Mouse (Mus musculus) skeletal muscle tissue, postnatal 0 days (tissue): ENCODE results near the gene Defb13. TPM values are rescaled to one million over a fixed set of nuclear protein-coding genes. Genes with fewer than 3 reads are reported as not detected.

Experiments
- polyA plus RNA-seq: library from polyadenylated mRNA; unstranded; fragments of >200 nt; fragmentation: Nextera tagmentation; extraction: Ambion mirVana; gene quantifications from 2 replicates; pipeline ENCODE4 v1.2.1, GENCODE M21; 2015

Defb13 gene
- not detected in 2 replicates for polyA plus RNA-seq

GRCm38 (mm10) chr8:21946462-21946861, at the start of gene Defb13:
Gene Defb13 (plus strand): TSS chr8:21946762.

GRCm38 (mm10) chr8:21906290-21906689, 40.3 kb upstream of the Defb13 start, which contains the start of gene Defb11:
Gene Defb11 (minus strand): TSS chr8:21906412.

GRCm38 (mm10) chr8:21932610-21933009, 14.0 kb upstream of the Defb13 start, which contains the start of gene Defb15:
Gene Defb15 (minus strand): TSS chr8:21932710.

GRCm38 (mm10) chr8:21938052-21938451, 8.5 kb upstream of the Defb13 start, which contains the start of gene Defb35:
Gene Defb35 (plus strand): TSS chr8:21938352.

GRCm38 (mm10) chr8:21958414-21958813, 11.9 kb downstream of the Defb13 start, which contains the start of gene Fam90a1a:
Gene Fam90a1a (plus strand): TSS chr8:21958714.

GRCm38 (mm10) chr8:21969475-21969874, 22.9 kb downstream of the Defb13 start, which contains the start of gene Ccdc70:
Gene Ccdc70 (plus strand): TSS chr8:21969775.

Other genes starting within 250 kb of the Defb13 start
- not detected in 2 replicates for gene AY761184, start 243.1 kb upstream of the Defb13 start, polyA plus RNA-seq
- not detected in 2 replicates for gene Defa24, start 212.3 kb upstream of the Defb13 start, polyA plus RNA-seq
- not detected in 2 replicates for gene Defb50, start 123.2 kb upstream of the Defb13 start, polyA plus RNA-seq
- gene Defb2, start 106.8 kb upstream of the Defb13 start, polyA plus RNA-seq: not detected in 2 replicates
- gene Defb10, start 87.9 kb upstream of the Defb13 start, polyA plus RNA-seq: not detected in 2 replicates
- not detected in 2 replicates for gene Defb9, start 61.3 kb upstream of the Defb13 start, polyA plus RNA-seq
- not detected in 2 replicates for gene Defb11, start 40.4 kb upstream of the Defb13 start, polyA plus RNA-seq
- gene Defb15, start 14.1 kb upstream of the Defb13 start, polyA plus RNA-seq: not detected in 2 replicates
- gene Defb35, start 8.4 kb upstream of the Defb13 start, polyA plus RNA-seq: not detected in 2 replicates
- not detected in 2 replicates for gene Fam90a1a, start 12.0 kb downstream of the Defb13 start, polyA plus RNA-seq
- not detected in 2 replicates for gene Ccdc70, start 23.0 kb downstream of the Defb13 start, polyA plus RNA-seq
- gene Atp7b, start 113.5 kb downstream of the Defb13 start, polyA plus RNA-seq: 0.05 TPM in 2 replicates
- 10.0 and 10.5 TPM in 2 replicates for gene Alg11, start 114.0 kb downstream of the Defb13 start, polyA plus RNA-seq
- 0.06 and 0.09 TPM in 2 replicates for gene Nek5, start 178.3 kb downstream of the Defb13 start, polyA plus RNA-seq
- 2.3 and 2.9 TPM in 2 replicates for gene Nek3, start 219.7 kb downstream of the Defb13 start, polyA plus RNA-seq
- 13.8 and 14.7 TPM in 2 replicates for gene Ckap2, start 239.1 kb downstream of the Defb13 start, polyA plus RNA-seq
- gene Vps36, start 246.0 kb downstream of the Defb13 start, polyA plus RNA-seq: 18.6 and 22.3 TPM in 2 replicates